Mouse (Mus musculus): ENCODE data around the gene Mblac1. TPM values are rescaled to one million over a fixed set of nuclear protein-coding genes. Genes with fewer than 3 reads are reported as not detected.
"Not testable (repeated sequence)": the region's sequence is repeated elsewhere in the genome, so short reads cannot be mapped to it uniquely, and the experiment has no call there.

Mblac1 gene
- polyA plus RNA-seq, 1 experiment from 2014 or later: 5.8 TPM

- Histone ChIP-seq H3K9ac (no peak overlapping the region), H3K27me3 (replicated peaks) (no peaks in the 10 kb centered on the region), H3K9me3 (no peaks in the 10 kb centered on the region), H3K4me1 (peaks cover 27% of the 10 kb centered on the region), H3K4me3 (peak overlapping the region; percentile 73; the same call in 1 of the 2 replicates), H3K36me3 (peaks cover 68% of the 10 kb centered on the region), H3K4me2 (peak overlapping the region; percentile 90), H3K27ac (replicated peaks) (no peak overlapping the region)
- WGBS: 75% methylated on average over 3 of the region's 3 CpGs
- ATAC-seq (ENCODE audit: extremely low read depth, insufficient number of reproducible peaks, low FRiP score, low TSS enrichment): no peak
These were observed 20.9 kb upstream of the Mblac1 start for GRCm38 (mm10) chr5:138173217-138173616.

DNA sequence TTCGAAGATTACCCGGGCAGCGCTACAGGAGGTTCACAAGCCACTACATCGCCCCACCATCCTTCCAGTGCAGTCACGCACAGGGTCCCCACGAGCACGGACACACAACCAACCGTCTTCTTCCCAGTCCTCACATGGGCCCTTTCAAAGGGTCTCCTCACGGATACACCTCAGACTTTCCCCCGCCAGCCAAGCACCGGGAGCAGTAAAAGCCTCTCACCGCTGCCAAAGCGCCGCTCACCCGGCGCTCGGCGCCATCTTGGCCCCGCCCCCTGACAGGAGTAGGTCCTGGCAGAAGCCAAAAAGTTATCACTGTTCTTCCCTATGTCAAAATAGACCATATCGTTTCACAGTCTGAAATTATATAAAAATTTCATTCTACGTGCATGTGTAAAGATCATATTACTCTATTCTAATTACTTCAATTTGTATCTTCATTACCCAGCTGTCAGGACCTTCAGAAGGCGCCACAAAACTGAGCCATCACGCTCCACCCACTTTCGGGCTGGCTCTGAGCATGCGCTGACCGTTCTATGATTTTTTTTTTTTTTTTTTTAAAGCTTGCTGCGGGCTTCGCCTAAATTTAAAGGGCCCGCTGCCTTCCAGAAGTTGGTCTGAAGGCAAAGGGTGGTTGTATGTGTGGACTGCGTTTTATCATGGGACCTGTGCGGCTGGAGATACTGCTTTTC is 7.0 kb upstream of the Mblac1 start, which contains the start of the genes Taf6 and Cnpy4:
TSS of gene Taf6 (minus strand) at position 502 of the 689 bp plus-strand sequence.
TSS of gene Cnpy4 (plus strand) at position 536 of the 689 bp plus-strand sequence.
- ATAC-seq (ENCODE audit: extremely low read depth, insufficient number of reproducible peaks, low FRiP score, low TSS enrichment): peak; percentile 69

DNA sequence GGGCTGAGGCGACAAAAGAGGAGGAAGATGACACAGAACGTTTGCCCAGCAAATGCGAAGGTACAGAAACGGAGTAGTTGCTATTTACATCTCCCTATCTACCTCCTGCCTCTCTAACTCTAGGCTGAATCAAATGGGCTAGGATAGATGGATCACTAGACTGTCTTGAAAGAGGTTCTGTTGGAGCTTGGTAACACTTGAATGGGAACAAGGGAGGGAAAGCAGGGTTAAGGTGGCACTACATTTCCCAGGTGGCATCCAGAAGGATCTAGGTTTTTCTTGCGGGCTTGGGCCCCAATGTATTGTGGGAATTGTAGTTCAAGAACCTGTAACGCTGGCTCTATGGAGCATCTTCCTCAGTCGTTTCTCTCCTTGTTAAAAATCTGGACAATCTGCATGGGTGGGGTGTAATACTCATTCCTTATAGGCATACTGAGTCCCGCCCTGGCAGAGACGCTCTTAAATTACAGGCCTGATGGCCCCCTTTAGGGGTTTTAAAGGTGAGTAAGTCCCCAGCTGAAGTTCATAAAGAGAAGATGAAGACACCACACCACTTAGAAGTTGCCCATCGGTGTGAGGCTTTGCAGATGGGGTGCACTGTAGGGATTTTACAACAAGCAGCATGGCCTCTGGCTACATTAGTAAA is 6.3 kb upstream of the Mblac1 start:
- WGBS: under 1% methylated on average over 10 of the region's 10 CpGs

More for the DNA sequence above, 7.0 kb upstream of the Mblac1 start, which contains the start of the genes Taf6 and Cnpy4:
- peaks cover 20% of the 10 kb centered on the region for H3K4me1 ChIP-seq
- peak within 1 kb of the TSS; percentile 72 for H3K4me3 ChIP-seq
- H3K27ac ChIP-seq (replicated peaks): peak within 1 kb of the TSS; percentile 74
- WGBS: under 1% methylated on average over 31 of the region's 31 CpGs
- H3K36me3 ChIP-seq: peaks cover 49% of the 10 kb centered on the region
- H3K9me3 ChIP-seq: no peaks in the 10 kb centered on the region
- H3K4me2 ChIP-seq: peak within 1 kb of the TSS; percentile 77
- peak within 1 kb of the TSS; percentile 91 for H3K9ac ChIP-seq
- no peaks in the 10 kb centered on the region for H3K27me3 ChIP-seq (replicated peaks)

DNA sequence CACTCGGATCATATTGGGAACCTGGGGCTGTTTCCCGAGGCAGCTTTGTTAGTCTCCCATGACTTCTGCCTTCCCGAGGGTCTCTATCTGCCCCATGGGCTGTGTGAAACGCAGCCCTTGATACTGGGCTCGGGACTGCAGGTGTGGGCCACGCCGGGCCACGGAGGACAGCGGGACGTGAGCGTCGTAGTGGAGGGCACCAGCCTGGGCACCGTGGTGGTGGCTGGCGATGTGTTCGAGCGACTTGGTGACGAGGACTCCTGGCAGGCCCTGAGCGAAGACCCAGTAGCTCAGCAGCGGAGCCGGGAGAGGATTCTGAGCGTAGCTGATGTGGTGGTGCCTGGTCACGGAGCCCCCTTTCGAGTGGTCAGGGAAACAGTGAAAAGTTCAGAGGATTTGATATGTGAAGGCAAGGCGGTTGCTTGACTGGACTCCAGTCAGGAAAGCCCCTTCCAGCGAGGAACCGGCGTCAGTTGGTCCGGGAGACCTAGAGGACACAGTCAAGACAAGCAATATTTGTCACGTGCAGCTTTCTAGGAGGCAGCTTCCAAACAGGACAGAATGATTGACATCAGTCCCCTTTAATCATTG is 736 bp downstream of the Mblac1 start:
- ATAC-seq (ENCODE audit: extremely low read depth, insufficient number of reproducible peaks, low FRiP score, low TSS enrichment): peak; percentile 27; the same call in 1 of the 2 replicates

More for the DNA sequence above, 6.3 kb upstream of the Mblac1 start:
- H3K4me1 ChIP-seq: peaks cover 20% of the 10 kb centered on the region
- H3K36me3 ChIP-seq: peaks cover 49% of the 10 kb centered on the region
- H3K27ac ChIP-seq (replicated peaks): peak overlapping the region; percentile 74
- peak overlapping the region; percentile 72 for H3K4me3 ChIP-seq
- no peaks in the 10 kb centered on the region for H3K9me3 ChIP-seq
- peak overlapping the region; percentile 91 for H3K9ac ChIP-seq
- ATAC-seq (ENCODE audit: extremely low read depth, insufficient number of reproducible peaks, low FRiP score, low TSS enrichment): peak; percentile 70
- H3K4me2 ChIP-seq: peak overlapping the region; percentile 77
- H3K27me3 ChIP-seq (replicated peaks): no peaks in the 10 kb centered on the region

GRCm38 (mm10) chr5:138195463-138195862 is 1.3 kb downstream of the Mblac1 start:
- no peaks in the 10 kb centered on the region for H3K27me3 ChIP-seq (replicated peaks)
- H3K36me3 ChIP-seq: peaks cover 27% of the 10 kb centered on the region
- H3K4me1 ChIP-seq: peaks cover 17% of the 10 kb centered on the region
- H3K9ac ChIP-seq: peak overlapping the region; percentile 92
- H3K4me2 ChIP-seq: peak overlapping the region; percentile 99
- WGBS: 74% methylated on average over 7 of the region's 7 CpGs
- no peaks in the 10 kb centered on the region for H3K9me3 ChIP-seq
- no peak for ATAC-seq (ENCODE audit: extremely low read depth, insufficient number of reproducible peaks, low FRiP score, low TSS enrichment)
- H3K4me3 ChIP-seq: peak overlapping the region; percentile 80
- H3K27ac ChIP-seq (replicated peaks): no peak overlapping the region

More for the DNA sequence above, 736 bp downstream of the Mblac1 start:
- Histone ChIP-seq H3K9ac (peak overlapping the region; percentile 92), H3K4me1 (peaks cover 17% of the 10 kb centered on the region), H3K27me3 (replicated peaks) (no peaks in the 10 kb centered on the region), H3K27ac (replicated peaks) (peak overlapping the region; percentile 87), H3K4me3 (peak overlapping the region; percentile 80), H3K4me2 (peak overlapping the region; percentile 99), H3K9me3 (no peaks in the 10 kb centered on the region), H3K36me3 (peaks cover 33% of the 10 kb centered on the region)
- WGBS: 2% methylated on average over 29 of the region's 29 CpGs

GRCm38 (mm10) chr5:138199576-138199975 is 5.5 kb downstream of the Mblac1 start:
- Histone ChIP-seq H3K27me3 (replicated peaks) (no peaks in the 10 kb centered on the region), H3K4me3 (no peak overlapping the region), H3K27ac (replicated peaks) (no peak overlapping the region), H3K9me3 (peaks cover 10% of the 10 kb centered on the region; the same call in 1 of the 2 replicates), H3K36me3 (no peaks in the 10 kb centered on the region), H3K4me1 (peaks cover 8% of the 10 kb centered on the region), H3K9ac (no peak overlapping the region), H3K4me2 (no peak overlapping the region)
- ATAC-seq (ENCODE audit: extremely low read depth, insufficient number of reproducible peaks, low FRiP score, low TSS enrichment): no peak
- 16% methylated on average over 1 of the region's 1 CpGs for WGBS

DNA sequence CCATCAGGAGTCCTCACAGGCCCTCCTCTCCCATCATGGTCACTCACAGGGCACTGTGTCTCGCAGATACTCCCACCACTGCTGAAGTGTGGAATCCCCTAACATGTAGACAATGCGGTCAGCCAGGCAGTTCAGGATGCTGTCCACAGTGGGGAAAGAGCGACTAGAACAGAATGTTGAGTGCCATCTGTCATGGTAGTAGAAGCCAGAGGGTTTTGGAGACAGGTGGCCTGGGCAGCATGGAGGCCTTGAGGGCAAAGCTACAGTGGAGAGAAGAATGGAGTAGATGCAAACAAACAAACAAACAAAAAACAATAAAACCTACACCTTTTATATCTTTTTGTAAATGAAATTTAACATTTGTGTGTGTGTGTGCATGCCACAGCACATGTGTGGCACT is 8.0 kb downstream of the Mblac1 start:
- Histone ChIP-seq H3K9ac (no peak overlapping the region), H3K9me3 (peaks cover 18% of the 10 kb centered on the region; the same call in 1 of the 2 replicates), H3K27ac (replicated peaks) (no peak overlapping the region), H3K27me3 (replicated peaks) (no peaks in the 10 kb centered on the region), H3K4me3 (no peak overlapping the region), H3K4me1 (no peaks in the 10 kb centered on the region), H3K36me3 (no peaks in the 10 kb centered on the region), H3K4me2 (no peak overlapping the region)
- WGBS: 76% methylated on average over 3 of the region's 3 CpGs
- ATAC-seq (ENCODE audit: extremely low read depth, insufficient number of reproducible peaks, low FRiP score, low TSS enrichment): no peak

- H3K9me3 ChIP-seq: peaks cover 25% of the 10 kb centered on the region; the same call in 1 of the 2 replicates
- no peak overlapping the region for H3K9ac ChIP-seq
- no peaks in the 10 kb centered on the region for H3K4me1 ChIP-seq
- H3K27ac ChIP-seq (replicated peaks): no peak overlapping the region
- H3K27me3 ChIP-seq (replicated peaks): no peaks in the 10 kb centered on the region
- 69% methylated on average over 1 of the region's 1 CpGs for WGBS
- no peak for ATAC-seq (ENCODE audit: extremely low read depth, insufficient number of reproducible peaks, low FRiP score, low TSS enrichment)
- no peak overlapping the region for H3K4me2 ChIP-seq
- H3K4me3 ChIP-seq: no peak overlapping the region
- no peaks in the 10 kb centered on the region for H3K36me3 ChIP-seq
These were observed 13.1 kb downstream of the Mblac1 start for GRCm38 (mm10) chr5:138207253-138207652.

- H3K36me3 ChIP-seq: no peaks in the 10 kb centered on the region
- no peaks in the 10 kb centered on the region for H3K27me3 ChIP-seq (replicated peaks)
- WGBS: 69% methylated on average over 4 of the region's 4 CpGs
- no peak overlapping the region for H3K9ac ChIP-seq
- H3K9me3 ChIP-seq: peaks cover 25% of the 10 kb centered on the region; the same call in 1 of the 2 replicates
- no peak overlapping the region for H3K4me2 ChIP-seq
- no peak overlapping the region for H3K27ac ChIP-seq (replicated peaks)
- no peaks in the 10 kb centered on the region for H3K4me1 ChIP-seq
- ATAC-seq (ENCODE audit: extremely low read depth, insufficient number of reproducible peaks, low FRiP score, low TSS enrichment): no peak
- H3K4me3 ChIP-seq: no peak overlapping the region
These were observed 13.8 kb downstream of the Mblac1 start for GRCm38 (mm10) chr5:138207873-138208272.

DNA sequence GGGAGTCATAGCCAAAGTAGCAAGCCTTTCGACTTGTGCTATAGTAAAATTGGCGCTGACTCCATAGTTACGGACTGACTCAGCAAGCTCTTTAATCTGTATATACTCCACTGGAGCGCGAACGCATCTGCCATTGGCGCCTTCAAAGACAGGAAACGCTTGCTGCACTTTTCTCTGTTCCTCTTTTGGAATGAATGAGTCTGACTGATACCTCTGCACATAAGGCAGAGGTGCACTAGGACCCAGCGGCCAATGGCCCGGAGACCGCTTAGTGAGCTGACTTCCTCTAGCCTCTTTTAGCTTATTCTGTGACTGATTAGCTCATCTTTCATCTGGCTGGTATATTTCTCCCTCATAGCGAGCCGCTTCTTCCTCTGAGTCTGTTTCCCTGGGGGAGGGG is 22.5 kb downstream of the Mblac1 start:
- ATAC-seq (ENCODE audit: extremely low read depth, insufficient number of reproducible peaks, low FRiP score, low TSS enrichment); H3K27me3 ChIP-seq (replicated peaks); H3K4me2 ChIP-seq; H3K27ac ChIP-seq (replicated peaks); H3K4me1 ChIP-seq; H3K36me3 ChIP-seq; H3K9ac ChIP-seq; H3K4me3 ChIP-seq: not testable (repeated sequence)
- peaks cover 43% of the 10 kb centered on the region for H3K9me3 ChIP-seq
- 90% methylated on average over 13 of the region's 13 CpGs for WGBS

GRCm38 (mm10) chr5:138219864-138220263 is 25.8 kb downstream of the Mblac1 start:
- Histone ChIP-seq H3K9me3 (peaks cover 26% of the 10 kb centered on the region), H3K27ac (replicated peaks) (no peak overlapping the region), H3K4me1 (no peaks in the 10 kb centered on the region), H3K36me3 (no peaks in the 10 kb centered on the region), H3K27me3 (replicated peaks) (0 out of 2 replicates have a peak, but pooled peaks cover 6% of the 10 kb centered on the region), H3K4me3 (no peak overlapping the region), H3K9ac (no peak overlapping the region), H3K4me2 (no peak overlapping the region)
- ATAC-seq (ENCODE audit: extremely low read depth, insufficient number of reproducible peaks, low FRiP score, low TSS enrichment): no peak
- 61% methylated on average over 2 of the region's 2 CpGs for WGBS

Data from heart, embryonic 13.5 days (tissue).